Mouse (Mus musculus): ENCODE data around the gene Plxna3. TPM values are rescaled to one million over a fixed set of nuclear protein-coding genes. Genes with fewer than 3 reads are reported as not detected.

Plxna3 gene
- 10 to 100 TPM; 33.3 to 33.8 TPM for total RNA-seq (2021)
- long read RNA-seq, experiment 1, partial matches to known transcripts = 10 of 15 reads
- long read RNA-seq, experiment 1, other reads (novel, unspliced or antisense) = 4 of 15 reads
- long read RNA-seq, experiment 2, partial matches to known transcripts = 3 of 6 reads
- long read RNA-seq, experiment 2, other reads (novel, unspliced or antisense) = 3 of 6 reads

DNA sequence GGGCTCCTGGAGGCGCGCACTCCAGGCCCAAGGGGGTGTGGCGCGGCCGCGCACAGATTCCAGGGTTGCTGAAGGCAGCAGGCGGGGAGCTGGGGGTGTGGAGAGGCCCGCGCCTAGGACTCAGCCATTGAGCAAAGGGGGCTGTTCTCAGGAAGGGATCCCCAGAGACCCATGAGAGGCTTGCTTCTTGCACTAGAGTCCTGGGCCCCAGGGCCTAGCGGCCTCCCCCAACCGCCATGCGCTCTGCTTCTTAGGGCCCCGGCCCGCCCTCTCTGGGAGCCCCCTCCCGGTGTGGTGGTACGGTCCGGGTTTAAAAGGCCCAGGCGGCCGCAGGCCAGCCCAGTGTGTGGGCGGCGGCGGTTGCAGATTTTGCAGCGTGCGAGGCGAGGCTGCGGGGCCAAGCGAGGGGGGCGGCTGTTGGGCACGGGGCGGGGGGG, at the start of gene Plxna3:
TSS of gene Plxna3 (plus strand) at position 342 of the 437 bp plus-strand sequence.
- DNase-seq (ENCODE audit: low spot score in 2 of 2) = peak; percentile 28 to 49
- intact Hi-C loops (cut with DNase I) = no loop called here

DNA sequence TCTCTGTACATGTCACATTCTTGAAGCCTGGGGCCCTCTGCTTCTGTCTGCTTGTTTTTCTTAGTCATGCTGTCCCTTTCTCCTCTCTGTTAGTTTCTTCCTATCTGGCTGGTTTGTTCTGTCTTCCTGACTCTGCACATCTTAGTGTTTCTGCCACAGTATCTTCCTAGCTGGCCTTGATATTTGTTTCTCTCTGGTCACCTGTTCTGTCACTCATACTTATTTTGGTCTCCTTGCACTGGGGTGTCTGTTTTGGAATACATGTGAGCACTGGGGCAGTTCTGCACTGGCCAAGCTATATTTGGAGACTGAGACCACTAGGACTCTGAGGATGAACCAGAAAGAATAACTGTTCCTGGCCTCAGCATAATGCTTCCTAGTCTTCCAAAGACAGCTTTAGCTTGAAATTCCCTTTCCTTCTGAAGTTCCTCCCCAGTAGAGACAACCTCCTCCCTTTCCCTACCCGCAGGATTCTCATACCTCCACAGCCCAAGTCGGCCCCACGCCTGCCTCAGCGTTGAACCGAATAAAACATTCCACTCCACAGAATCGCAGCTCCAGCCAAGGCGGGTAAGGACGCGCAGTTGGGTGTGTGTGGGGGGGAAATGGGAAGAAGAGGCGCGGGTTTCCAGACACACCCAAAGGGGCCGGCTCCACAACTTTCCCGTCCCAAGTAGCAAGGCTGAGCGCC, 47.7 kb upstream of the Plxna3 start:
- intact Hi-C loops (cut with DNase I) = no loop called here
- DNase-seq (ENCODE audit: low spot score in 2 of 2) = no peak

DNA sequence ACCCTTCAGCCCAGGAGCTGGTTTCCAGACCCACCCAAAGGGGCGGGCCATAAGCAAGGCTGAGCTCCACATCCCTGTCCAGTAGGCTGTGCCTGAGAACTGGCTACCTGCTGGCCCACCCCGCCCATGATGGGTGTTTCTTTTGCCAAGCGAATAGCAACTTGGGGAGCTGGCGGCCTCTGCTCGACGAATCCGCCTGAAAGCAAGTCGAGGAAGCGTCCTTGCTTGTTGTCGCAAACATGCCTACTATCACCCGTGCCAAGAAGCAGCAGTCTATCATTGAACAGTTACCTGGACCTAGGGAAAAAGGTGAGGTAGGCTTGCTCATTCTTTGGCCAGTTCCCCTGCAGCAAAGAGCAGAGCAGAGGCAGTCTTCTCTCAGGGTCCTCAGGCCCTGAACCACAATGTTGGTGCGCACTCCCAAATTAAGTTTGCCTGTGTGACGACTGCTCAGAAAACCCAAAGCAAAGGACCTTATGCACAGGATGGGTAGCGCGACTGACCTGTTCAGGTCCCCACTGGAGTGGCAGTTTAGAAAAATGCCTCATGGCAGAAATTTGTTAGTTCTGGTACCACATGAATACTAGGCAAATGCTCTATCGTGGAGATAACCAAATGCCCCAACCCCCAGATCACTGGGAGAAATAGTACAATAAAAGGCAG, 47.0 kb upstream of the Plxna3 start, which contains the start of the genes Taz and Dnase1l1:
TSS of gene Taz (plus strand) at position 181 of the 663 bp plus-strand sequence.
TSS of gene Dnase1l1 (minus strand) at position 606 of the 663 bp plus-strand sequence.
- peak; percentile 28 to 61 for DNase-seq (ENCODE audit: low spot score in 2 of 2)
- intact Hi-C loops (cut with DNase I) = no loop called here

DNA sequence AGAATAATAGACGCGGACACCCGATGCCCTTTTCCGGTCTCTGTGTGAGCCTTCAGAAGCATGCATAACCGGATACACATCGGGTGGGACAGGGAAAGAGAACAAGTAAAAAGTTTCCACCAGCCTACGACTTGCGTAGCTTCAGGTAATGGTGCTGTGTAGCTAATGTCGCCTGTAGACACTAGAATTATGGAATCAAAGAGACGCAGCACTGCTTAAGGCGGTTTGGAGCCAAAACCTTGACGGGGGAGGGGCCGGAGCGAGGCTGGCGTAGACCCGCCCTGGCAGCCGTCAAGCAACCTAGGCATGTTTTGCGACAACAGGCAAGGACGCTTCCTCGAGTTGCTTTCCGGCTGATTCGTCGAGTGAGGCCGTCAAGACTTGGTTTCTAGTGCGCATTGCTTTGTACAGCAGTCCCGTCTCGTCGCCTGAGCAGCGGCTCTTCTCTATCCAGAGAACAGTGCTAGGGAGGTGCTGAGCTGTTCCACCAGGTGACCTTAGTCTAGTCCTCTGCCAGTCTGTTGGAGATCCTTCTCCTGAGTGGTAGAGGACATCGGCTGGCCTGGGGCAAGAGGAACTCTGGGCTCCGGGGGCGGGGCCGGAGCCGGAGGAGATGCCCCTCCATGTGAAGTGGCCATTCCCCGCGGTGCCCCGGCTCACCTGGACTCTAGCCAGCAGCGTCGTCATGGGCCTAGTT, 46.3 kb upstream of the Plxna3 start:
- intact Hi-C loops (cut with DNase I) = no loop called here
- DNase-seq (ENCODE audit: low spot score in 2 of 2) = peak; percentile 86 to 89

DNA sequence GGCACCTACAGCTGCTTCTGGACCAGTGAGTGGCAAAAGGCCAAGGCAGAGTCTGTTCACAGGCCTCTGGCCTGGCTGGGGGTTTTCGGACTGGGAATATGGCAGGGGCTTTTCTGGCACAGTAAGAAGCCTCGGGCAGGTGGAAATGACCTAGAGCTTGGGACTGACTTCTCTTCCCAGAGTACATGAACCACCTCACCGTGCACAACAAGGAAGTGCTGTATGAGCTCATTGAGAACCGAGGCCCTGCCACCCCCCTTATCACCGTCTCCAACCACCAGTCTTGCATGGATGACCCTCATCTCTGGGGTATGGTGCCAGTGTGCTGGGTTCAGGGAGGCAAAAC, 45.8 kb upstream of the Plxna3 start:
- DNase-seq (ENCODE audit: low spot score in 2 of 2) = no peak
- intact Hi-C loops (cut with DNase I) = no loop called here

DNA sequence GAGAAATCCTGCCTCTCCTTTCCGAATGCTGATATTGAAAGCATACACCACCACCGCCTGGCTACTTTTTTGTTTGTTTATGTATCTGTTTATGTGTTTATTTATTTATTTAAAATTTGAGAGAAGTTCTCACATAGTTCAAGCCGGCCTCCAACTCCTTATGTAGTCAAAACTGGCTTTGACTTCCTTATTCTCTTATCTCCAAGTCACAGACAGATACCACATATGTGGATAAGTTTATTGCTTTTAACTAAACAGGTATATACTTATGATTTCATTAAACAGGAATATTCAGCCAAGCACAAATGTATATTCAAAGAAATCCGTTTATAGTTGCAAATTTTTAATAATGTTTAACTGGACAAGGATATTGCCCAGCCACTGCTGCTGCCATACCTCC, 35.4 kb upstream of the Plxna3 start:
- intact Hi-C loops (cut with DNase I) = no loop called here
- DNase-seq (ENCODE audit: low spot score in 2 of 2) = no peak

DNA sequence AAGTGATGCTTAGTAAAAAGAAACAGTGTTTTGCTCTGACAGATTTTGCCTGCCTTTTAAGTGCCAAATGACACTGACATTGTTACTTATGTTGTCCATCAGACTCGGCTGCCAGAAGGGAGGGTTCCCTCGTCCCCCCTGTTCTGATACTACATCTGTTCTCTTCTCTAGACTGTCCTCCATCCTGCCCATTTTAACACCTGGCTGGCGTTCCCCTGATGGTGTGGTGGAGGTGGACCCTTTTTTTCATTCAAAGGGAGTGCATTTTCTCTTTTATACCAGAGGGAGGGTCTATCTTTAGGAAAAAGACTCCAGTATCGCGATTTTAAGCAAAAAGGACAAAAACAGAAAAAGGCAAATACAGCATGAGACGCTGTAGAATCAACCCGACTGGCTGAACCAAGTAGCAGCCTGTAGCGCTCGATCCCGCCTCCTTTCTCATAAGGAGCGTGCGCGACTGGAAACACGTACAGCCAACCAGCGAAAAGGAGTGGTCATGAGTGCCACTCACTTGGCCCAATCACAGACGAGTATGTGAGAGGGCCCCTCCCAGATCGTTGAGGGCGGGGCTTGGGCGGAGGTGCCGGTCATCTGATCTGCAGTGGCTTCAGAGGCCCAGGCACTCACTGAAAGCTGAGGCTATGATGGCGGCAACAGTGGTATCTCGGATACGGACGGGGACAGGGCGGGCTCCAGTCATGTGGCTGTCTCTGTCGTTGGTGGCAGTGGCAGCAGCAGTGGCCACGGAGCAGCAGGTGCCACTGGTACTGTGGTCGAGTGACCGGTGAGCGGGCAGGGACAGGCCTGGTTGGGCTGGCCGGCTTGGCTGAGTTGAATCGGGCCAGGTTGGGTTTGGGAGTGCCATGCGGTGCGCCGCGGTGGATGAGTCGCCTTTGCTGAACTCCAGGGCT, 32.1 kb upstream of the Plxna3 start, which contains the start of gene Atp6ap1:
TSS of gene Atp6ap1 (plus strand) at position 560 of the 911 bp plus-strand sequence.
- DNase-seq (ENCODE audit: low spot score in 2 of 2) = peak; percentile 93 to 96
- intact Hi-C loops (cut with DNase I) = no loop called here

DNA sequence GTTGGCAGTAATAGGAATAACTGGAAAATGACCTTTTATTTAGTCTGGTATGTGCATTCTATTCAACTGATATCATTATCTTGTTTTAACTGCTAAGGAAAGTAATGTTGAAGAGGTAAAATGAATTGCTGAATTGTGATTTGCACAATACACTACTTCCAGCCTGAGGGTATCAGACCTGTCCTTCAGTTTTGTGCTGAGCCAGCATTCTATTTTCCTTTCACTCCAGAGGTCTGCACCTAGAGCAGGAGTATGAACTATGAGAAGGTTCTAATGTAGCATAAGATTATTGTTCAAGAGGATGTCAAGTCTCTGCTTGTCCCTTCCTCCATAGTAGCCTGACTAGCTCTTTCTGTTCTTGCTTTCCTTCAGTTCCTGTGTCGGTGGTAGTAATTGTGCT, 30.5 kb upstream of the Plxna3 start:
- no peak for DNase-seq (ENCODE audit: low spot score in 2 of 2)
- intact Hi-C loops (cut with DNase I) = no loop called here

DNA sequence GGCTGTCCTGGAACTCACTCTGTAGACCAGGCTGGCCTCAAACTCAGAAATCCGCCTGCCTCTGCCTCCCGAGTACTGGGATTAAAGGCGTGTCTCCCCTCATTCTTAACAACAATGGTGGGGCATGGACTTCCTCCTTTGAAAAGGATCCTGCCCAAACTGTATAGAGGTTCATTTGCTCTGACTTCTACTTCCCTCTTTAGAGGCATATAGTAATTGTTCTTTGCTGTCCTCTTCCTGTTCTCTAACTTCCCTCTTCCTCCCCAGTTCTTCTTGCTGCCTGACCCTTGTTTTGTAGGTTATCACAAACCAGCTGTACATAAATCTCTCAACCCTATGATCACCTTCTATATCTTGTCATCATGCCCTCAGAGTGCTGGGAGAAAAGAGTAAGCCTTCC, 29.1 kb upstream of the Plxna3 start:
- no peak for DNase-seq (ENCODE audit: low spot score in 2 of 2)
- intact Hi-C loops (cut with DNase I) = no loop called here

DNA sequence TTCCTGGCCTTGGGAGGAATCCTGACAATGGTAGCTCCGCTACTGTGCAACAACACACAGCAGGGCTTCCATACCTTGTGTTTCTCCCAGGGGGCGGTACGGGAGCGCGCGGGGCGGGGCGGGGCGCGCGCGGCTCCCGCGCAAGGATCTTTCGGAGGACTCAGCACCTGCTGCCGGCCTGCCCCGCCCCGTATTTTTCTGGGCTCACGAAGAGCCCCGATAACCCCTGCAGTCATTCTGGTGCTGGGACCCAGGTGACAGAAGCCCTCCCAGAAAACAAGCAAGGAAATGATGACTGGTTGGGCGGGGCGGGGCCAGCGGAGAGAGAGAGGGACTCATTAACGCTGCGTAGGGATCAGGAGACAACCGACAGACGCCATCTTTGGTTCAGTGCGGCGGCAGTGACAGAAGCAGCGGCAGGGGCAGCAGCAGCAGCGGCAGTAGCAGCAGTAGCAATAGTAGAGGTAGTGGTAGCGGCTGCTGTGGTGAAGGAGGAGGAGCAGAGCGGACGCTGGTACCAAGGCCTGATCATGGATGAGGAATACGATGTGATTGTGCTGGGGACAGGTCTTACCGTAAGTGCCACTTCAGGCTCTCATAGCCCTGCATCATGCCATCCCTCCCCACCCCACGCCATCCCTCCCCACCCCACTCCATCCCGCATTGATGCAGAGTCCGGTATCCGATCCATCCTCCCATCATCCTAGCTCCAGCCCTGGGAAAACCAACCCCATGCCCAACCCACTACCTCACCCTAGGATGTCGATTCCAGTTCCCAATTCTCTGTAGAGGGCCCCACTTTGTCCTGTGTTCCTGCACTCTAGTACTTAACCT, 23.8 kb upstream of the Plxna3 start, which contains the start of gene Gdi1:
TSS of gene Gdi1 (plus strand) at position 132 of the 834 bp plus-strand sequence.
- intact Hi-C loops (cut with DNase I) = no loop called here
- peak; percentile 64 to 71 for DNase-seq (ENCODE audit: low spot score in 2 of 2)

DNA sequence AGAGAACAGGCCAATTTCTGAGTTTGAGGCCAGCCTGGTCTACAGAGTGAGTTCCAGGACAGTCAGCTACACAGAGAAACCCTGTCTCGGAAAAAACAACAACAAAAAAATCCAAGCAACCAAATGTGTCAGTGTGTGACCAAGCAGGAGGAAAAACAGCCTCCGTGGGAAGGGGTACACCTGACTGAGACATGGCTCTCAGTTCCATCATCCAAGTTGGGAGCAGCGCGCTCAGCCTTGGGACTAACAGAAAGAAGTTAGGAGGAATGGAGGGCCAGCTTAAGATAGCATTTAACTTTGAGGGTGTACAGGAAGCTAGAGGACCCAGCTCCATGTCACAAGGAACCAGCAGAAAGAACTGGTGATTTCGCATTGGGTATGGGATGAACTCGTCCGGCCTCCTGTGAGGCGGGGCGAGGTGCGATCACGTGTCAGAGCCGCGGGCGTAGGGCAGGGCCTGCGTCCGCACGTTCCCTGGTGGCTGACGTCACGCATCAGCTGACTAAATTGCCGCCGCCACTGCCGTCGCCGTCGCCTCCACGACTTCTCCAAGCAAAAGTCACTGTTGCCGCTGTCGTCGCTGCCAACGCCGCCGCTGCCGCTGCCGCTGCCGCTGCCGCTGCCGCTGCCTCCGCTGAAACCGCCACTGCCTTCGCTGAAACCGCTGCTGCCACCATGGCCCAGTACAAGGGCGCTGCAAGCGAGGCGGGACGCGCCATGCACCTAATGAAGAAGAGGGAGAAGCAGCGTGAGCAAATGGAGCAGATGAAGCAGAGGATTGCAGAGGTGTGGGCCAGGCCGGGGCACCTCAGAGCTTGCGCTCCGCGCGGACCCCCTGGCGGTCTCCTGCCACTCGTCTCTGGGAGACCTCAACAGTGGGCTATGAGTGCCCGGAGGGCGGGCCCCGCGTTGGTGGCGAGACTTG, 16.1 kb upstream of the Plxna3 start, which contains the start of gene Fam50a:
TSS of gene Fam50a (plus strand) at position 494 of the 925 bp plus-strand sequence.
- intact Hi-C loops (cut with DNase I) = no loop called here
- DNase-seq (ENCODE audit: low spot score in 2 of 2) = peak; percentile 89 to 90

DNA sequence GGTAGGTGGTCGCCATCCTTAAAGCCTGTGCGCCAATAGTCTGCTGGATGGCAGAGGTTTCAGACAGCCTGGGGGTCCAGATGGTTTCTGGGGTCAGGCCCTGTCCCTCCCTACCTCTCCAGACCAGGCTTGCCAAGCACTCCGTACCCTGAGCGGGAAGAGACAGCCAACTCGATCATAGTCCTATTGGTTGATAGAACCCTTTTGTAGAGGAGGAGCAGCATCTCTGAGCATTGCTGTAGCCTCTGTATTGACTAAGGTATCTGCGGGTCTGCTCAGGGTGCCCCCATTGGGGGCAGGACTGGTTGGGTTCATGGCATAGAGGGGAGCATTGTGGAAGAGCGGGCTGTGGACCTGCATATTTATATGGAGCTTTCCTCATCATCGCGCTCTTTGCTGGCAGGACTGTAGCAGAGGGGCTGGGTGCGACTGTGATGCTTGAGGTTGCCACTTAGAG, 377 bp downstream of the Plxna3 start:
- intact Hi-C loops (cut with DNase I) = no loop called here
- DNase-seq (ENCODE audit: low spot score in 2 of 2) = no peak

DNA sequence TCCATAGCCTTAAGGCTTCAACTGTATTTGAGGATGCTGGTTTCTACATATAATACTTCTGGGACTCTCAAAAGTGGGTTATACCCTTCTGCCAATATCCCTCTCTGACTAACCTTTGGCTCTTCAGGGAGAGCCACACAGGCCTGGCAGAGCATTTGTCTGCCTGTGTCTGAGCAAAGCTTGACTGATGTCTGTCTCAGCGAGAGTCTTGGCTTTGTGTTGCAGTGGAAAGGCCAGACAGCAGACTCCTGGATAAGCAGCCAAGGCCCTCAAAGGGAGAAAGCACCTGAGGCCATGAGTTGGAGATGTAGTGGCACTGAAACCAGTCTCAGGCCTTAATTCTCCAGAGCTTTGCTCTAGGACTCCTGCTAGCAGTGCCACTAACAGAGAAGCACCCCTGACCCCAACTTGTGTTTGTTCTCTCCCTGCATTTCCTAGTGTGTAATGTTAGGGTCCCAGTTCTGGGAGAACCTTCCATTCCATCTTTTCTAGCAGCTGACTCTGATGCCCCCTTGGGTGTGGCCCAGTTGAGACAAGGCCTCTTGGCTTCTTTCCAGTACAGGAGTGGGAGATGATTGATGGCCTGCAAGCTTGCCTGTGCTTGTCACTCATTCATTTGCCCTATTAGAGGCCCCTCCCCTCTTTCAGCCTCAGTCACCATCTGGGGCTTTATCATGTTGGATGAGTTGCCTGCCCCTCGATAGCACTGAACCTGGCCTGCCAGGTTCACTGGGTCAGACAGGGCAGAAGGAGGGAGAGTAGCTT, 1.5 kb downstream of the Plxna3 start:
- DNase-seq (ENCODE audit: low spot score in 2 of 2) = no peak
- intact Hi-C loops (cut with DNase I) = no loop called here

DNA sequence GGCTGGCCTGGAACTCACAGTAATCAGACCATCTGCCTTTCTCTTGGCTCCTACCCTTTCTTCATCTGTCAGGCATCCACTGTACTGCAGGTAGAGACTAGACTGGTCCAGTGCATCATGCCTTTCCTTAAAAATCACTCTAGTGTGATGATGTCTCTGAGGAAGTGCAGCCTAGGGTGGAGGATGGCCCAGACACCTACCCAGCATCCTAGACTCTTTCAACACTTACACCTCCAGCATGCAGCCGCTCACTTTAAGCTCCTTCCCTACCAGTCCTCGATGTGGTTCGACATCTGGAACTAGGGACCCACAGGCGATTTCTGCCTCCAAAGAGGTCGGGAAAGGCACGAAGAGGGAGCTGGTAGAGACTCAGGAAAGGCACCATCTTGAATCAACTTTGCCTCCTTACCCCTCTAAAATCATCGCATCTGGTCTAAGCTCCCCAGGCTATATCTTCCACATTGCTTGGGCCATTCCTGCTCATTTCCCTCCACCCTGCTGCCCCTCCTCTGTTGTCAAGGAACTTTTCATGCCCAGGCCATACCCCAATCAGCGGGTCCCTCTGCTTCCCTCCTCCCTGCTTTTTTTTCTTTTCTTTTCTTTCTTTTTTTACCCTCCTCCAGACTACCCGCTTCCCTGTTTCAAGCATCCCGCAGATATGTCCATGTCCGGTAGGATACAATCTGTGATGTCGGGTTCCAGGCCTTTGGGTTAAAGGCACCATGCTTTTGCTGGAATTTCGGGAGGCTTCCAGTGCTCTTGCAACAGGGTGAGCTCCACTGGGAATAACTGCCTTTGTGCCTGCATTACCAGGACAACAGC, 24.0 kb downstream of the Plxna3 start:
- intact Hi-C loops (cut with DNase I) = no loop called here
- DNase-seq (ENCODE audit: low spot score in 2 of 2) = no peak

DNA sequence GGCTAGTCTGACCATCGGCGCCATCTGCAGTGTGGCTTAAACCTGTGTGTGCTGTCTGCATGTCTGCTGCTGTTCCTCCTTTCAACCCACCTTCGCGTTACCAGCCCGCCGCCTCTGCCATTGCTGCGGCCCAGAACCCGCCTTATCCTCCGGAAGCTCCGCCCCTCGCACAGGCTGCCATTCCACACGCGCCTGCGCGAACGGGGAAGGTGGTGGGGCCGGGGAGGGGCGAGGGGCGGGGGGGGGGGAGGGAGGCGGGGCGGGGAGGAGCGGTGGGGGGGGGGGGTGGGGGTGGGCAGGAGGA, 24.6 kb downstream of the Plxna3 start, which contains the start of gene Lage3:
TSS of gene Lage3 (minus strand) at position 152 of the 304 bp plus-strand sequence.
- peak; percentile 70 to 78 for DNase-seq (ENCODE audit: low spot score in 2 of 2)
- intact Hi-C loops (cut with DNase I) = no loop called here
